Mouse (Mus musculus) myocyte (in vitro differentiated cells): Measurements from ENCODE around the gene Iffo2.

Experiments used
- CEBPB ChIP-seq: IDR thresholded peaks from 2 replicates; pipeline ENCODE4 v1.6.1; 2011; ENCODE audit warnings: mild to moderate bottlenecking, moderate library complexity; ENCODE audit not compliant: poor library complexity, insufficient read depth, severe bottlenecking
- E2F4 ChIP-seq: IDR thresholded peaks from one replicate; pipeline ENCODE4 v1.6.1; 2011; ENCODE audit warnings: mild to moderate bottlenecking, control low read depth, moderate library complexity; ENCODE audit not compliant: insufficient read depth
- MAX ChIP-seq: IDR thresholded peaks from one replicate; pipeline ENCODE4 v1.6.1; 2011; ENCODE audit warnings: low read depth, mild to moderate bottlenecking, control low read depth
- MYOD1 ChIP-seq, 3 experiments: IDR thresholded peaks; one replicate each; pipeline ENCODE4 v1.6.1; 2011; ENCODE audit warnings: control low read depth in 2 of 3, low read depth in 2 of 3, mild to moderate bottlenecking in 2 of 3, moderate library complexity in 1 of 3; ENCODE audit not compliant: insufficient read length in 2 of 3, control insufficient read depth in 1 of 3
- MYOG ChIP-seq, 3 experiments: IDR thresholded peaks; one replicate each; pipeline ENCODE4 v1.6.1; 2011; ENCODE audit warnings: control low read depth in 2 of 3, low read depth in 2 of 3, mild to moderate bottlenecking in 2 of 3; ENCODE audit not compliant: insufficient read length in 2 of 3, control insufficient read depth in 1 of 3, insufficient read depth in 1 of 3
- POLR2A ChIP-seq: IDR thresholded peaks from one replicate; pipeline ENCODE4 v1.6.1; 2011; ENCODE audit warnings: low read depth, mild to moderate bottlenecking, control low read depth, moderate library complexity; ENCODE audit not compliant: insufficient read length
- POLR2AphosphoS2 ChIP-seq: IDR thresholded peaks from one replicate; pipeline ENCODE4 v1.6.1; 2011; ENCODE audit warnings: low read depth, control low read depth; ENCODE audit not compliant: insufficient read length
- SRF ChIP-seq: IDR thresholded peaks from one replicate; pipeline ENCODE4 v1.6.1; 2011; ENCODE audit warnings: low read depth; ENCODE audit not compliant: control insufficient read depth, insufficient read length
- TCF12 ChIP-seq: IDR thresholded peaks from one replicate; pipeline ENCODE4 v1.6.1; 2011; ENCODE audit warnings: mild to moderate bottlenecking, control low read depth; ENCODE audit not compliant: poor library complexity, insufficient read depth, severe bottlenecking
- TCF3 ChIP-seq: IDR thresholded peaks from one replicate; pipeline ENCODE4 v1.6.1; 2011; ENCODE audit warnings: low read depth, control low read depth; ENCODE audit not compliant: insufficient read length
- USF1 ChIP-seq: IDR thresholded peaks from one replicate; pipeline ENCODE4 v1.6.1; 2011; ENCODE audit warnings: low read depth, mild to moderate bottlenecking, control low read depth, moderate library complexity

DNA sequence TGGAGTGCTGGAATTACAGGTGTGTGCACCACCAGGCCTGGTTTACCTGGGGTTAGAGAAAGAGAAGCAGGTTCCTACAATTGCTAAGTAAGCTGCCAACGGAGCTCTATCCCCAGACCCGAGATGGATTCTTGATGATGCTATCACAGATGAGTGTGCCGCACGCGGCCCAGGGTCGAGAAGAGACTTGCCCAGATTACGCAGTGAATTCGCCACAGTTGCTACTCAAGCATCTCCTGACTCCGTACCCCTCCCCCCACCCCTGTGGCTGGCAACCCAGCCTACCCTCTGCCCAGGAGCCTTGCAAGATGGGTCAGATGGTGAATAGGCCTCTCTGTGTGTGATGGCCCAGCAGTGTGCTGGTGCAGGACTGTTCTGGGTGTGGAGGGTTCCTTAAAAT lies 66.4 kb downstream of the Iffo2 start:
- TF ChIP-seq MYOD1 (IDR thresholded peaks at IDR 0.05; ENCODE audit: control insufficient read depth in 1 of 3, insufficient read length in 2 of 3, low read depth in 2 of 3), result no peak
- no peak for TF ChIP-seq TCF12
- TF ChIP-seq MAX, result no peak
- no peak for TF ChIP-seq POLR2A
- TF ChIP-seq POLR2AphosphoS2, result no peak
- TF ChIP-seq USF1, result no peak
- no peak for TF ChIP-seq CEBPB
- TF ChIP-seq MYOG (IDR thresholded peaks at IDR 0.05; ENCODE audit: control insufficient read depth in 1 of 3, insufficient read depth in 1 of 3, insufficient read length in 2 of 3, low read depth in 2 of 3), result no peak
- no peak for TF ChIP-seq TCF3
- no peak for TF ChIP-seq E2F4
- TF ChIP-seq SRF, result no peak
